Comparison of ENCODE assay signal across 17 mouse cellular contexts in genomic region chr13:9299657-9300056, GRCm38 (mm10).
"Had no signal": no experiment of that assay in that cellular context is flagged by ENCODE, and none has a peak within 500 bp of the region (broad histone marks: within the 10 kb centered on the region; RNA-seq: fewer than 3 reads in every experiment).

No protein-coding gene starts in this region.

- ATAC-seq: intestine, postnatal 0 days had no signal

- H3K27ac ChIP-seq: kidney, postnatal 0 days; left cerebral cortex, adult 2 months; liver, embryonic 13.5 days; midbrain, embryonic 10.5 days; neural tube, embryonic 12.5 days; neural tube, embryonic 15.5 days; stomach, embryonic 15.5 days had no signal

- H3K4me1 ChIP-seq: liver, embryonic 13.5 days; neural tube, embryonic 15.5 days had no signal

- H3K9ac ChIP-seq: liver, embryonic 13.5 days; neural tube, embryonic 12.5 days; neural tube, embryonic 15.5 days; stomach, embryonic 15.5 days had no signal

- H3K9me3 ChIP-seq: liver, embryonic 13.5 days; midbrain, embryonic 10.5 days; neural tube, embryonic 12.5 days; neural tube, embryonic 15.5 days; stomach, embryonic 15.5 days had no signal

- H3K4me3 ChIP-seq: left cerebral cortex, adult 2 months; liver, embryonic 13.5 days; megakaryocyte, embryonic 14.5 days; midbrain, embryonic 10.5 days; neural tube, embryonic 12.5 days; neural tube, embryonic 15.5 days; stomach, embryonic 15.5 days had no signal

- H3K36me3 ChIP-seq: liver, embryonic 13.5 days; midbrain, embryonic 10.5 days; neural tube, embryonic 12.5 days; neural tube, embryonic 15.5 days; stomach, embryonic 15.5 days had no signal

- H3K27me3 ChIP-seq: liver, embryonic 13.5 days; megakaryocyte, embryonic 14.5 days; neural tube, embryonic 12.5 days; neural tube, embryonic 15.5 days; stomach, embryonic 15.5 days had no signal

- H3K4me2 ChIP-seq: liver, embryonic 13.5 days; neural tube, embryonic 12.5 days; neural tube, embryonic 15.5 days; stomach, embryonic 15.5 days had no signal

- DNase-seq: kidney, adult 2 months; kidney, postnatal 36 days; layer of hippocampus, postnatal 36 days; liver, embryonic 13.5 days; midbrain, embryonic 14.5 days; retina, postnatal 1 day; right cerebral cortex, postnatal 25 days; spleen, adult 18-20 months; thymus, postnatal 25 days had no signal
